Mouse (Mus musculus) limb, embryonic 10.5 days (tissue): ENCODE measurements around the gene Usp20. TPM values are rescaled to one million over a fixed set of nuclear protein-coding genes. Genes with fewer than 3 reads are reported as not detected.

ENCODE experiments used
- DNase-seq: peaks from one replicate; pipeline ENCODE4 v3.0.0-alpha.2; 2017; ENCODE audit warnings: low spot score
- H3K27ac ChIP-seq: fragments of 300-500 bp; sonication (generic); 2 replicates; pipeline ENCODE4 v1.5.1; 2016; ENCODE audit warnings: mild to moderate bottlenecking
- H3K27me3 ChIP-seq: fragments of 300-500 bp; sonication (generic); 2 replicates; pipeline ENCODE4 v1.6.1; 2016; ENCODE audit warnings: low read depth, mild to moderate bottlenecking; ENCODE audit not compliant: poor library complexity, severe bottlenecking
- H3K36me3 ChIP-seq: fragments of 300-500 bp; sonication (generic); 2 replicates; pipeline ENCODE4 v1.6.1; 2016; ENCODE audit warnings: mild to moderate bottlenecking, moderate library complexity
- H3K4me1 ChIP-seq: fragments of 300-500 bp; sonication (generic); 2 replicates; pipeline ENCODE4 v1.6.1; 2016
- H3K4me3 ChIP-seq: fragments of 300-500 bp; sonication (generic); 2 replicates; pipeline ENCODE4 v1.5.1; 2016; ENCODE audit warnings: mild to moderate bottlenecking, moderate library complexity
- H3K9me3 ChIP-seq: fragments of 300-500 bp; sonication (generic); replicated peaks from 2 replicates; pipeline ENCODE4 v1.6.1; 2016; ENCODE audit warnings: mild to moderate bottlenecking
- WGBS: fragments of 180-500 bp; shearing (Covaris S2); methylation state at CpG from one replicate; pipeline ENCODE4 v1.1.7; 2016; 5-methylcytosine and 5-hydroxymethylcytosine counted together
- polyA plus RNA-seq: library from polyadenylated mRNA; unstranded; fragments of >200 nt; fragmentation: Nextera tagmentation; extraction: Ambion mirVana; gene quantifications from 2 replicates; pipeline ENCODE4 v1.2.1, GENCODE M21; 2016

Usp20 gene
- polyA plus RNA-seq, 1 experiment from 2014 or later = 18.1 TPM

- no peaks in the 10 kb centered on the region for H3K9me3 ChIP-seq
- peaks cover 9% of the 10 kb centered on the region for H3K4me1 ChIP-seq
- H3K27ac ChIP-seq = no peak overlapping the region
- 80% methylated on average over 3 of the region's 3 CpGs for WGBS
- peaks cover 30% of the 10 kb centered on the region for H3K36me3 ChIP-seq
- H3K27me3 ChIP-seq = no peaks in the 10 kb centered on the region
- no peak overlapping the region for H3K4me3 ChIP-seq
- no peak for DNase-seq
These were observed 43.4 kb downstream of the Usp20 start for GRCm38 (mm10) chr2:31025458-31025857.

- 81% methylated on average over 8 of the region's 8 CpGs for WGBS
- H3K4me3 ChIP-seq = no peak overlapping the region
- peaks cover 9% of the 10 kb centered on the region for H3K4me1 ChIP-seq
- H3K27ac ChIP-seq = no peak overlapping the region; the same call in 1 of the 2 replicates
- peaks cover 27% of the 10 kb centered on the region for H3K36me3 ChIP-seq
- no peaks in the 10 kb centered on the region for H3K9me3 ChIP-seq
- DNase-seq = no peak
- H3K27me3 ChIP-seq = no peaks in the 10 kb centered on the region
These were observed 44.6 kb downstream of the Usp20 start for GRCm38 (mm10) chr2:31026642-31027041.

GRCm38 (mm10) chr2:31031972-31032371 is 49.9 kb downstream of the Usp20 start:
- DNase-seq = no peak
- WGBS = 92% methylated on average over 7 of the region's 7 CpGs
- H3K36me3 ChIP-seq = peaks cover 72% of the 10 kb centered on the region
- H3K4me3 ChIP-seq = no peak overlapping the region
- H3K27me3 ChIP-seq = no peaks in the 10 kb centered on the region
- no peaks in the 10 kb centered on the region for H3K9me3 ChIP-seq
- H3K4me1 ChIP-seq = peaks cover 6% of the 10 kb centered on the region
- no peak overlapping the region for H3K27ac ChIP-seq

- Histone ChIP-seq H3K27ac (no peak overlapping the region), H3K27me3 (no peaks in the 10 kb centered on the region), H3K4me3 (no peak overlapping the region), H3K36me3 (peaks cover 72% of the 10 kb centered on the region), H3K9me3 (no peaks in the 10 kb centered on the region), H3K4me1 (no peaks in the 10 kb centered on the region)
- no peak for DNase-seq
- 92% methylated on average over 6 of the region's 6 CpGs for WGBS
These were observed 54.7 kb downstream of the Usp20 start for GRCm38 (mm10) chr2:31036811-31037210.

- Histone ChIP-seq H3K27me3 (no peaks in the 10 kb centered on the region), H3K4me1 (no peaks in the 10 kb centered on the region), H3K4me3 (no peak overlapping the region), H3K36me3 (peaks cover 45% of the 10 kb centered on the region), H3K27ac (no peak overlapping the region), H3K9me3 (no peaks in the 10 kb centered on the region)
- no peak for DNase-seq
- 98% methylated on average over 3 of the region's 3 CpGs for whole genome bisulfite sequencing
These were observed 58.0 kb downstream of the Usp20 start for GRCm38 (mm10) chr2:31040043-31040442.

- WGBS = 90% methylated on average over 3 of the region's 3 CpGs
- Histone ChIP-seq H3K27ac (no peak overlapping the region), H3K36me3 (peaks cover 40% of the 10 kb centered on the region)
These were observed 58.4 kb downstream of the Usp20 start for GRCm38 (mm10) chr2:31040487-31040886.

GRCm38 (mm10) chr2:31041386-31041785 is 59.3 kb downstream of the Usp20 start:
- no peak for DNase-seq
- 93% methylated on average over 6 of the region's 6 CpGs for WGBS

More at GRCm38 (mm10) chr2:31040487-31040886, 58.4 kb downstream of the Usp20 start:
- no peak for DNase-seq
- no peaks in the 10 kb centered on the region for H3K4me1 ChIP-seq
- no peak overlapping the region for H3K4me3 ChIP-seq
- no peaks in the 10 kb centered on the region for H3K27me3 ChIP-seq
- H3K9me3 ChIP-seq = no peaks in the 10 kb centered on the region

GRCm38 (mm10) chr2:31042881-31043280 is 60.8 kb downstream of the Usp20 start:
- WGBS = 94% methylated on average over 6 of the region's 6 CpGs
- no peaks in the 10 kb centered on the region for H3K4me1 ChIP-seq
- H3K9me3 ChIP-seq = no peaks in the 10 kb centered on the region
- no peak overlapping the region for H3K27ac ChIP-seq
- no peak for DNase-seq
- no peaks in the 10 kb centered on the region for H3K27me3 ChIP-seq
- no peak overlapping the region for H3K4me3 ChIP-seq
- H3K36me3 ChIP-seq = peaks cover 30% of the 10 kb centered on the region

More at GRCm38 (mm10) chr2:31041386-31041785, 59.3 kb downstream of the Usp20 start:
- Histone ChIP-seq H3K36me3 (peaks cover 35% of the 10 kb centered on the region), H3K27me3 (no peaks in the 10 kb centered on the region), H3K4me1 (no peaks in the 10 kb centered on the region), H3K27ac (no peak overlapping the region), H3K9me3 (no peaks in the 10 kb centered on the region), H3K4me3 (no peak overlapping the region)

- no peak for DNase-seq
- H3K9me3 ChIP-seq = no peaks in the 10 kb centered on the region
- WGBS = 100% methylated on average over 1 of the region's 1 CpGs
- no peaks in the 10 kb centered on the region for H3K4me1 ChIP-seq
- no peaks in the 10 kb centered on the region for H3K27me3 ChIP-seq
- no peak overlapping the region for H3K27ac ChIP-seq
- H3K36me3 ChIP-seq = peaks cover 24% of the 10 kb centered on the region
- no peak overlapping the region for H3K4me3 ChIP-seq
These were observed 61.8 kb downstream of the Usp20 start for GRCm38 (mm10) chr2:31043856-31044255.

GRCm38 (mm10) chr2:31048037-31048436 is 66.0 kb downstream of the Usp20 start:
- Histone ChIP-seq H3K4me3 (no peak overlapping the region), H3K9me3 (no peaks in the 10 kb centered on the region), H3K27me3 (no peaks in the 10 kb centered on the region), H3K27ac (no peak overlapping the region), H3K36me3 (peaks cover 26% of the 10 kb centered on the region; the same call in 1 of the 2 replicates), H3K4me1 (no peaks in the 10 kb centered on the region)
- no peak for DNase-seq
- WGBS = 93% methylated on average over 6 of the region's 6 CpGs

- WGBS = 92% methylated on average over 10 of the region's 10 CpGs
- Histone ChIP-seq H3K27ac (no peak overlapping the region), H3K36me3 (peaks cover 59% of the 10 kb centered on the region), H3K9me3 (no peaks in the 10 kb centered on the region), H3K27me3 (no peaks in the 10 kb centered on the region), H3K4me3 (no peak overlapping the region), H3K4me1 (no peaks in the 10 kb centered on the region)
- no peak for DNase-seq
These were observed 70.4 kb downstream of the Usp20 start for GRCm38 (mm10) chr2:31052441-31052840.

- Histone ChIP-seq H3K27me3 (no peaks in the 10 kb centered on the region), H3K9me3 (no peaks in the 10 kb centered on the region), H3K4me3 (no peak overlapping the region), H3K4me1 (no peaks in the 10 kb centered on the region), H3K27ac (no peak overlapping the region), H3K36me3 (peaks cover 64% of the 10 kb centered on the region)
- WGBS = 95% methylated on average over 13 of the region's 13 CpGs
- DNase-seq = no peak
These were observed 71.3 kb downstream of the Usp20 start for GRCm38 (mm10) chr2:31053426-31053825.

- DNase-seq = no peak
- no peak overlapping the region for H3K4me3 ChIP-seq
- H3K36me3 ChIP-seq = peaks cover 68% of the 10 kb centered on the region
- no peaks in the 10 kb centered on the region for H3K4me1 ChIP-seq
- H3K27ac ChIP-seq = no peak overlapping the region
- H3K27me3 ChIP-seq = no peaks in the 10 kb centered on the region
- no peaks in the 10 kb centered on the region for H3K9me3 ChIP-seq
- WGBS = 91% methylated on average over 11 of the region's 11 CpGs
These were observed 71.8 kb downstream of the Usp20 start for GRCm38 (mm10) chr2:31053851-31054340.

GRCm38 (mm10) chr2:31056070-31056469 is 74.0 kb downstream of the Usp20 start:
- 0 out of 2 replicates have a peak, but pooled peaks cover 2% of the 10 kb centered on the region for H3K4me1 ChIP-seq
- no peaks in the 10 kb centered on the region for H3K9me3 ChIP-seq
- 93% methylated on average over 3 of the region's 3 CpGs for WGBS
- H3K4me3 ChIP-seq = no peak overlapping the region
- no peaks in the 10 kb centered on the region for H3K27me3 ChIP-seq
- no peak for DNase-seq
- H3K36me3 ChIP-seq = peaks cover 65% of the 10 kb centered on the region
- H3K27ac ChIP-seq = no peak overlapping the region
